Mouse (Mus musculus) stomach, embryonic 16.5 days (tissue): ENCODE data around the gene B3gntl1. TPM values are rescaled to one million over a fixed set of nuclear protein-coding genes. Genes with fewer than 3 reads are reported as not detected.

Source experiments
- ATAC-seq: fragments of 200-750 bp; cut with Nextera tagmentation; 2 replicates; pipeline ENCODE4 v1.8.0; 2017; ENCODE audit warnings: moderate number of reproducible peaks, moderate TSS enrichment; ENCODE audit not compliant: insufficient read depth, low FRiP score
- H3K27ac ChIP-seq: fragments of 300-500 bp; sonication (generic); 2 replicates; pipeline ENCODE4 v1.5.1; 2014; ENCODE audit warnings: low read length
- H3K27me3 ChIP-seq: fragments of 300-500 bp; sonication (generic); 2 replicates; pipeline ENCODE4 v1.6.1; 2014; ENCODE audit warnings: low read length, control low read depth, mixed read lengths; ENCODE audit not compliant: control insufficient read depth, insufficient read depth
- H3K36me3 ChIP-seq: fragments of 300-500 bp; sonication (generic); 2 replicates; pipeline ENCODE4 v1.6.1; 2014; ENCODE audit warnings: low read length; ENCODE audit not compliant: control insufficient read depth, insufficient read depth
- H3K4me1 ChIP-seq: fragments of 300-500 bp; sonication (generic); 2 replicates; pipeline ENCODE4 v1.6.1; 2014; ENCODE audit warnings: low read length, control low read depth, mixed read lengths; ENCODE audit not compliant: control insufficient read depth, insufficient read depth
- H3K4me2 ChIP-seq: fragments of 300-500 bp; sonication (generic); 2 replicates; pipeline ENCODE4 v1.6.1; 2014; ENCODE audit warnings: low read depth, low read length, mixed read lengths
- H3K4me3 ChIP-seq: fragments of 300-500 bp; sonication (generic); replicated peaks from 2 replicates; pipeline ENCODE4 v1.5.1; 2014; ENCODE audit warnings: mild to moderate bottlenecking, low read length
- H3K9ac ChIP-seq: fragments of 300-500 bp; sonication (generic); 2 replicates; pipeline ENCODE4 v1.6.1; 2014; ENCODE audit warnings: low read length
- H3K9me3 ChIP-seq: fragments of 300-500 bp; sonication (generic); replicated peaks from 2 replicates; pipeline ENCODE4 v1.6.1; 2016; ENCODE audit warnings: low read length, control low read depth; ENCODE audit not compliant: control insufficient read depth
- WGBS: fragments of 180-500 bp; shearing (Covaris S2); extraction: QIAGEN DNeasy Blood & Tissue Kit; methylation state at CpG from one replicate; pipeline ENCODE4 v1.1.7; 2014; 5-methylcytosine and 5-hydroxymethylcytosine counted together
- polyA plus RNA-seq: library from polyadenylated mRNA; unstranded; fragments of >200 nt; fragmentation: Nextera tagmentation; extraction: Ambion mirVana; gene quantifications from 2 replicates; pipeline ENCODE4 v1.2.1, GENCODE M21; 2015

The B3gntl1 gene
- polyA plus RNA-seq, 1 experiment from 2014 or later = 9.1 TPM

DNA sequence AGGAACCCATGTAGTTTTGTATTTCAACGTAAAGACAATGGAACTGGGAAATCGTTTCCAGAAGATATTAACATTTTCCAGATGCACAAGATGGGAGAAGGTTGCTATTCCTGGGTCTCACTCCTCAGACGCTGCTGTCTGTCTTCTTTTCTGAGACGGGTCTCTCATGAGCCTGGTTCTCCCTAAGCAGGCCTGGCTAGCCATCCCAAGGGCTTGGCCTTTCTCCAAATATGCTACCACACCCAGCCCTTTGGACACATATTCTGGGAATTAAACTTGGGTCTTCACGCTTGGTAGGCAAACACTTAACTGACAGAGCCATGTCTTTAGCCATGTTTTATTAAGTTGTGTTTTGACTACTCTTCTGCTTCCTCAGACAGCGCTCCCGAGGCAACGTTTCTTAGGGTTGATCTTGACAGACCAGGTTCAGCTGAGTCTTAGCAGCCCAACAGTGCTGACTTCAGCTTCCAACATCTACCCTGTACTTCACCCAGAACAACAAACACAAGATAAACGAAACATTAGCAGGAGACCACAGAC lies 18.5 kb downstream of the B3gntl1 start:
- Histone ChIP-seq H3K27ac (peak overlapping the region; percentile 44; the same call in 1 of the 2 replicates), H3K4me1 (no peaks in the 10 kb centered on the region), H3K4me2 (no peak overlapping the region), H3K36me3 (no peaks in the 10 kb centered on the region), H3K4me3 (no peak overlapping the region), H3K9me3 (no peaks in the 10 kb centered on the region), H3K9ac (no peak overlapping the region), H3K27me3 (no peaks in the 10 kb centered on the region)
- no peak for ATAC-seq
- 58% methylated on average over 9 of the region's 9 CpGs for WGBS

DNA sequence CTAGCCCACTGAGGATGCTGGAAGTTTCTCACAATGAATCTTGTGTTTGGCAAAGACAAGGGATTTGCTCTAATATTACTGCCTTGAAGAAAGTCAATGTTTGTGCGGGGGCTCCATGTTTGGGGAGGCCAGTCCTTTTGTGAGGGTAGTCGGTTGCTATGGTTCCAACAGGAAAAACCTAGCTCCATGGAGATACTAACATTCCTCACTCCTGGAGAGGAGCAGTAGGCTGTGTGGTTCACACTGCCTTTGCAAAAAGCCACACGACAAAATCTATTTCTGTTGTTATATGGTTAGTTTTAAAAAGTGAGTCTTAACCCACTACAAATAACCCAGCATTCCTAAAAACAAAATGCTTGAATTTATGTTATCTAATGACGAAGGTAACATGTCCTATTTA lies 19.3 kb downstream of the B3gntl1 start:
- WGBS = 66% methylated on average over 4 of the region's 4 CpGs

DNA sequence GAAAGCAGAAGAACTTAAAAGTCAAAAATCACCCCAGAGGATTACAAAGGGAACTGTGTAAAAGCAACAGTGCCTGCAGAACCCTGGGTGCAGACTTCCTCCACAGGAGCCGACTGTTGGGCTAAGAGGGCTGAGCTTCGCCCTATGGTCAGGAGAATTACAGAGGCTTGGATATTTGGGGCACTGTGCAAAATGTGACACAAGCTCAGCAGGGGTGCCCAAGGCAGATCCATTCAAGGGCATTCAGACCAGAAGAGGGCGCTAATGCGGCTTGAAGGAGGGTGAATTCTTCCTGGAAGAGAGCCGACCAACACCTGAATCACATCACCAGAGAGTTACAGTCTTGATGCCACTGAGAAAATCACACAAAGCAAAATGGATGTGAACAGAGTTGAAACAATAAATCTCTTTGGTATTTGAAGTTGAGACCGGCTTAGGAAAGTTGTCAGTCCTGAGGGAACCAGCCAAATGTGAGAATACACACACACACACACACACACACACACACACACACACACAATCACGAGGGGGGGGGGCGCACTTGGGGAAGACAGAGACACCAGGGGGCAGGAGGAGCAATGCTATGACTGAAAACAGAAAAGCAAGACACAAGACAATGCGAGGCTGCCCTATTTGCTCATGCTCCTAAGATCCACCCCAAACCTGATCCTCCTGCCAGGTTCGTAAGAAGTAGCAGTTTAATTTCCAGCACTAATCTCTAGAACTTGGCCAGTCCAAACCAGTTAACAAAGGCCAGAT lies 20.2 kb downstream of the B3gntl1 start:
- Histone ChIP-seq H3K4me2 (no peak overlapping the region), H3K36me3 (no peaks in the 10 kb centered on the region), H3K27me3 (no peaks in the 10 kb centered on the region), H3K27ac (no peak overlapping the region), H3K4me1 (no peaks in the 10 kb centered on the region), H3K9ac (no peak overlapping the region), H3K4me3 (no peak overlapping the region), H3K9me3 (no peaks in the 10 kb centered on the region)
- WGBS = 45% methylated on average over 10 of the region's 10 CpGs
- ATAC-seq = no peak

More for the DNA sequence above, 19.3 kb downstream of the B3gntl1 start:
- Histone ChIP-seq H3K9ac (no peak overlapping the region), H3K4me3 (no peak overlapping the region), H3K4me2 (no peak overlapping the region), H3K36me3 (no peaks in the 10 kb centered on the region), H3K4me1 (no peaks in the 10 kb centered on the region), H3K27me3 (no peaks in the 10 kb centered on the region), H3K27ac (no peak overlapping the region), H3K9me3 (no peaks in the 10 kb centered on the region)
- no peak for ATAC-seq

DNA sequence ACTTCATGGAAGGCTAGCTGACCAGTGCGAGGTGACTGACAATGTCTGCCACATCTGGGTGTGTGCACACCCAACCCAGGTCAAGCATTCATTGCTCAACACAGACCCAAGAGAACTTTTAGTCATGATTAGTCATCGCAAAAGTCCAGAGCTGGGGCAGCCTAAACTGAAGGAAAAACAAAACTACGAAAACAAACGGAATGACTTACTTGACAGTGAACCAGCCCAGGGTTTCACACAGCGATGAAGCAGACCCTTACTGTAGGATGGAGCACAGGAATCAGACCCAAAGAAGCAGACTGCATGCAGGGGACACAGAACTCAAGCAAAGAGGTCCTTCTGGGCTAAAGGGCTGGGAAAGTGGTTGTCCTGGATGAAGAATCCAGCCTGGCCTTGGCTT lies 21.0 kb downstream of the B3gntl1 start:
- Histone ChIP-seq H3K9me3 (no peaks in the 10 kb centered on the region), H3K4me1 (no peaks in the 10 kb centered on the region), H3K9ac (no peak overlapping the region), H3K27ac (no peak overlapping the region), H3K27me3 (no peaks in the 10 kb centered on the region), H3K4me2 (no peak overlapping the region), H3K4me3 (no peak overlapping the region), H3K36me3 (no peaks in the 10 kb centered on the region)
- 87% methylated on average over 5 of the region's 5 CpGs for WGBS
- ATAC-seq = no peak

DNA sequence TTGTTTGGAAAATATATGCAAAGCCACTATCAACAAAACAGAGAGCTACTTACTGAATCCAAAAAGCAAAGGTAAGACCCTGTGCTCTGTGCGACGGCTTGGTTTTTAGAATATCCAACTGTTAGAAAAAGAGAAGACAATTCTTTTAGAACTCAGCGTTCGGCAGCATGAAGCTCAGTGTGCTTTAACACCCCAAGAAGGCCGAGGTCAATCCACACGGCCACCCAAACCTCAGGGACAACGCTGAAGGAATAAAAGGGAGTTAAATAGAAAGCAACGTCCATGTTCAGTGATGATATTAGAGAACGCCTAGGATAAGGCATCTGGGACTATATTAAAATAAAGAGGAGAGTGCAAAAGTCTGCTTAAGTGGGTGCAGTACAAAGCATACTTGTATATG lies 21.4 kb downstream of the B3gntl1 start:
- WGBS = 92% methylated on average over 9 of the region's 9 CpGs
- no peak overlapping the region for H3K27ac ChIP-seq
- no peaks in the 10 kb centered on the region for H3K9me3 ChIP-seq
- no peak overlapping the region for H3K4me2 ChIP-seq
- H3K4me1 ChIP-seq = no peaks in the 10 kb centered on the region
- H3K9ac ChIP-seq = no peak overlapping the region
- no peaks in the 10 kb centered on the region for H3K36me3 ChIP-seq
- no peaks in the 10 kb centered on the region for H3K27me3 ChIP-seq
- H3K4me3 ChIP-seq = no peak overlapping the region
- no peak for ATAC-seq

DNA sequence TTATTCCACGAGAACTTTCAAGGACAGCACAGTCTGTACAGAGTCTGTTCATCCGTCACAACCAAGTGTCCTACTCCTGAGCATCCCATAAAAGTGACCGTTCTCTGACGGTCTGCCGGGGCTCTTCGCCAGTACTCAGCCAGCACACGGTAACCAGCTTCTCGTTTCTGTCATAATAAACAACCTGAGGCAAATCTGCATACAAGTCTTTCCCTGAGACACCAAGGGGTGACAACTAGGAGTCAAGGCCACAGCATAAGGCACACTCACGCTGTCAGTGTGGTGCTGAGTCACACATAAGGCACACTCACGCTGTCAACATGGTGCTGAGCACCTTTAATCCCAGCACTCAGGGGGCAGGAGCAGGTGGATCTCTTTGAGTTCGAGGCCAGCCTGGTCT lies 22.3 kb downstream of the B3gntl1 start:
- Histone ChIP-seq H3K9ac (no peak overlapping the region), H3K27me3 (no peaks in the 10 kb centered on the region), H3K4me2 (no peak overlapping the region), H3K4me1 (no peaks in the 10 kb centered on the region), H3K4me3 (no peak overlapping the region), H3K36me3 (no peaks in the 10 kb centered on the region), H3K9me3 (no peaks in the 10 kb centered on the region), H3K27ac (no peak overlapping the region)
- no peak for ATAC-seq
- 86% methylated on average over 11 of the region's 11 CpGs for WGBS

DNA sequence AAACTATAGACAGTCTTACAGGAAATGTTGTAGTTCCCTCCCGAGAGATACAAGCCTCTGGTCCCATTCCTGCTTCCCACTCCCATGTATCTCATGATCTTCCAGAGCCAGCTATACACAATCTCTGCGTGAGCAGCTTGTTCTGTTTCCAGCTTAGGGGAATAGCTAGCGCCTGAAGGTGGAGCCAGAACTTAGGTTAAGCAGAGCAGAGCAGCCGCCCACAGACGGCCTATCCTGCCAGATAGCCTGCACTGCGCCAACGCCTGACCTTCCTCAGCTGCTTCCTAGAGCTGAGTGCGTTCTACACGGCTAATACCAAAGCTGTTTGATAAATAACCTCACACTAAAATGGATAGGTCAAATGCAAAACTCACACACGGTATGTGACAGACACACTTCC lies 23.1 kb downstream of the B3gntl1 start:
- Histone ChIP-seq H3K27ac (no peak overlapping the region), H3K4me3 (no peak overlapping the region), H3K4me2 (no peak overlapping the region), H3K36me3 (no peaks in the 10 kb centered on the region), H3K9me3 (no peaks in the 10 kb centered on the region), H3K4me1 (no peaks in the 10 kb centered on the region), H3K27me3 (no peaks in the 10 kb centered on the region), H3K9ac (no peak overlapping the region)
- ATAC-seq = peak; percentile 79
- WGBS = 39% methylated on average over 10 of the region's 10 CpGs

DNA sequence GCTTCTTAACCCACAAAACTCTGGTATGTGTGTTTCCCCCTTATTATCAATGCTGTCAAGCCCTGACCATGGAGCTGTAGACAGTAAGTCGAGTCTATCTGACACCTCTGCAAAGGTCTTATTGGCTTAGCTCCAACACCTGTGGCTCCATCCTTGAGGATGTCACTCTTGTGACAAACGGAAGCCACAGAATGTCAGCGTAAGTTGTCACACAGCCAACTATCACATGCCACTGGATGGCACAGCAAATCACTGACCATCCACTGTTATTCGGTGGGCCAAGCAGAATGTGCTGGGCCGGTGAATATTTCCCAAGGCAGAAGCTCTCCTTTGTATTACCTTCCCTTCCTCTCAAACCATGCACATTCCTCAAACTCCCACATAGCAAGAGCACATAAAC lies 24.8 kb downstream of the B3gntl1 start:
- Histone ChIP-seq H3K4me1 (no peaks in the 10 kb centered on the region), H3K9ac (no peak overlapping the region), H3K27me3 (no peaks in the 10 kb centered on the region), H3K9me3 (no peaks in the 10 kb centered on the region), H3K36me3 (no peaks in the 10 kb centered on the region), H3K4me3 (no peak overlapping the region), H3K4me2 (no peak overlapping the region), H3K27ac (no peak overlapping the region)
- 89% methylated on average over 5 of the region's 5 CpGs for WGBS
- ATAC-seq = no peak

DNA sequence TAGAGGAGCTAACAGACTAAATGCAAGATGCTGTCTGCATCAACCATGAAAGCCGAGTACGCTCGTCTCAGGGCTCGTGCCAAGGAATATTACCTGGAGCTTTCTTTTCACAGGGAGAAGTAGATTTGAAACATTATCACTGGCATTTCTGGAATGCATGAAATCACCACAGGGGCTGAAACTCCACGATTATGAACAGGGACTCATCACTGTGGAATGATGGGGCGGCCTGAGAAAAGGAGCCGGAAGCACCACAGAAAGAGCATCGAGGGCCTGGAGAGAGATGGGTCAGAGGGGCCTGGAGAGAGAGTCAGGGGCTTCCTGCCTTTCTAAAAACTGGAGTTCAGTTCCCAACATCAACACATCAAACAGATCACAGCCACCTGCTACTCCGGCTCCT lies 25.6 kb downstream of the B3gntl1 start:
- Histone ChIP-seq H3K27ac (no peak overlapping the region), H3K4me3 (no peak overlapping the region)
- 72% methylated on average over 9 of the region's 9 CpGs for WGBS

More for the DNA sequence above, 25.6 kb downstream of the B3gntl1 start:
- no peak overlapping the region for H3K4me2 ChIP-seq
- H3K9ac ChIP-seq = no peak overlapping the region
- no peaks in the 10 kb centered on the region for H3K36me3 ChIP-seq
- ATAC-seq = no peak
- no peaks in the 10 kb centered on the region for H3K4me1 ChIP-seq
- H3K9me3 ChIP-seq = no peaks in the 10 kb centered on the region
- no peaks in the 10 kb centered on the region for H3K27me3 ChIP-seq
